Comparison of ENCODE assay signal across 11 mouse cellular contexts in the genomic region with DNA sequence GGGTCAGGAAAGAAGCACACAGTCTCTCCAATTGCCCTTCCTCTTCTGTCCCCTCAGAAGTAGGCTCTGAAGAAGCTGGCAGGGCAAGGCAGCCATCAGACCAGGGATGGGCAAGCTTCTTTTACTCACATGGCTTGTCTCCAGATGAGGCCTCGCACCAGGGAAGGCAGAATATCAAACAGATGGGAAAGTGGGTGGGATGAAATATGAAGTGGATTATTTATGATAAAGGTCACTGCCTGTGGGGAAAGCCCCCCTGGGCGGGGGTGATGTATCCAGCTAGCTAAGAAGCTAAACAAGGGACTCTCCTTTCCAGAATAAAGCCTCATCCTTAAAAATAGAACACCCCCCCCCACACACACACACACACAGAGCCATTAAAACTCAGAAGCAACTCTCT. TPM values are rescaled to one million over a fixed set of nuclear protein-coding genes. Genes with fewer than 3 reads are reported as not detected.
DNase-seq lines count a peak whose midpoint lies in the region; ATAC-seq and TF ChIP-seq lines count a peak whose summit lies in the region.
"Had no signal": no experiment of that assay in that cellular context is flagged by ENCODE, and none has a peak within 500 bp of the region (broad histone marks: within the 10 kb centered on the region; RNA-seq: fewer than 3 reads in every experiment).

No protein-coding gene starts in this region.

- 51% methylated on average over 2 of the region's 2 CpGs for WGBS in heart, embryonic 10.5 days
- 50% methylated on average over 2 of the region's 2 CpGs for WGBS in lung, postnatal 0 days
- 45% methylated on average over 2 of the region's 2 CpGs for WGBS in neural tube, embryonic 12.5 days

- H3K36me3 ChIP-seq in heart, embryonic 10.5 days, result no peaks in the 10 kb centered on the region
- no peaks in the 10 kb centered on the region for H3K36me3 ChIP-seq in lung, postnatal 0 days (ENCODE audit: insufficient read depth, low read length)
- no peaks in the 10 kb centered on the region for H3K36me3 ChIP-seq in neural tube, embryonic 12.5 days

- TF ChIP-seq CTCF in lung, postnatal 0 days (IDR thresholded peaks at IDR 0.05), result no peak

- ATAC-seq in lung, postnatal 0 days, result peak; percentile 19; the same call in 1 of the 2 replicates
- no peak for ATAC-seq in neural tube, embryonic 12.5 days (ENCODE audit: low FRiP score, low read depth)

- no peaks in the 10 kb centered on the region for H3K9me3 ChIP-seq in heart, embryonic 10.5 days
- H3K9me3 ChIP-seq in lung, postnatal 0 days (ENCODE audit: low read length), result no peaks in the 10 kb centered on the region
- no peaks in the 10 kb centered on the region for H3K9me3 ChIP-seq in neural tube, embryonic 12.5 days

- DNase-seq in heart, embryonic 10.5 days (ENCODE audit: low spot score), result no peak
- no peak for DNase-seq in heart, adult 9 months (ENCODE audit: low spot score in 2 of 2)
- peak; percentile 13 for DNase-seq in lung, postnatal 0 days (ENCODE audit: low spot score)
- DNase-seq in lung, adult 18-20 months, result no peak
- DNase-seq in cerebellum, postnatal 14 days, result peak; percentile 10 to 18
- DNase-seq in spleen, adult 18-20 months, result no peak
- no peak for DNase-seq in layer of hippocampus, postnatal 25 days (ENCODE audit: extremely low spot score in 1 of 2, low spot score in 1 of 2)

- no peak for TF ChIP-seq EP300 in lung, postnatal 0 days (IDR thresholded peaks at IDR 0.05)

- no peak overlapping the region; the same call in 1 of the 2 replicates for H3K4me2 ChIP-seq in lung, postnatal 0 days (replicated peaks; ENCODE audit: low read depth, low read length)
- H3K4me2 ChIP-seq in neural tube, embryonic 12.5 days (replicated peaks), result peak overlapping the region; percentile 56

- H3K9ac ChIP-seq in lung, postnatal 0 days (replicated peaks; ENCODE audit: low read depth), result peak overlapping the region; percentile 24; the same call in 1 of the 2 replicates
- no peak overlapping the region for H3K9ac ChIP-seq in neural tube, embryonic 12.5 days

- H3K4me1 ChIP-seq in heart, embryonic 10.5 days, result peaks cover 22% of the 10 kb centered on the region
- peaks cover 3% of the 10 kb centered on the region; the same call in 1 of the 2 replicates for H3K4me1 ChIP-seq in lung, postnatal 0 days (ENCODE audit: insufficient read depth, low read depth, low read length)
- H3K4me1 ChIP-seq in neural tube, embryonic 12.5 days, result peaks cover 16% of the 10 kb centered on the region; the same call in 1 of the 2 replicates

- peaks cover 84% of the 10 kb centered on the region for H3K27me3 ChIP-seq in heart, embryonic 10.5 days (ENCODE audit: insufficient read depth, poor library complexity, severe bottlenecking)
- H3K27me3 ChIP-seq in lung, postnatal 0 days (replicated peaks; ENCODE audit: insufficient read depth, low read length), result no peaks in the 10 kb centered on the region
- H3K27me3 ChIP-seq in neural tube, embryonic 12.5 days (replicated peaks), result peaks cover 57% of the 10 kb centered on the region

- no peak overlapping the region for H3K27ac ChIP-seq in heart, embryonic 10.5 days
- H3K27ac ChIP-seq in lung, postnatal 0 days (ENCODE audit: low read length), result no peak overlapping the region
- H3K27ac ChIP-seq in neural tube, embryonic 12.5 days, result no peak overlapping the region
- H3K27ac ChIP-seq: macrophage had no signal

- H3K4me3 ChIP-seq in heart, embryonic 10.5 days, result peak overlapping the region; percentile 57
- H3K4me3 ChIP-seq in lung, postnatal 0 days (ENCODE audit: low read depth, low read length), result no peak overlapping the region
- no peak overlapping the region for H3K4me3 ChIP-seq in neural tube, embryonic 12.5 days

RNA-seq across cellular contexts. Expression of a gene that starts 31.7 kb away (rescaled TPM):
- polyA plus RNA-seq in heart, embryonic 10.5 days (2016; fragmentation: Nextera tagmentation; extraction: Ambion mirVana), result 0.23 TPM in 1 of 2 replicates, not detected in the other
- polyA plus RNA-seq in lung, postnatal 0 days (2015; fragmentation: Nextera tagmentation; extraction: Ambion mirVana), result 0.06 and 0.10 TPM in 2 replicates
- not detected in 2 replicates for polyA plus RNA-seq in neural tube, embryonic 12.5 days (2016; fragmentation: Nextera tagmentation; extraction: Ambion mirVana)
- not detected for total RNA-seq in layer of hippocampus, postnatal 25 days (2021)
- total RNA-seq: common myeloid progenitor, adult 5-6 weeks; ES-E14 had no signal
- polyA plus RNA-seq: macrophage had no signal

RNA-seq across cellular contexts. Expression of a gene that starts 47.5 kb away (rescaled TPM):
- polyA plus RNA-seq in heart, embryonic 10.5 days (2016; fragmentation: Nextera tagmentation; extraction: Ambion mirVana), result 0.20 and 0.37 TPM in 2 replicates
- polyA plus RNA-seq in lung, postnatal 0 days (2015; fragmentation: Nextera tagmentation; extraction: Ambion mirVana), result 1.4 and 2.0 TPM in 2 replicates
- polyA plus RNA-seq in neural tube, embryonic 12.5 days (2016; fragmentation: Nextera tagmentation; extraction: Ambion mirVana), result 0.27 and 0.41 TPM in 2 replicates
- total RNA-seq in layer of hippocampus, postnatal 25 days (2021), result under 1 TPM; 0.12 to 0.14 TPM
- total RNA-seq: common myeloid progenitor, adult 5-6 weeks had no signal
- polyA plus RNA-seq: macrophage had no signal

Comparison
In these comparisons a context has a peak if more than half of its experiments do, and no peak if none do; other contexts are left out.
1. DNase-seq: peak in lung, postnatal 0 days (single experiment) and cerebellum, postnatal 14 days (2 of 2); none in heart, embryonic 10.5 days (single experiment), heart, adult 9 months (0 of 2), lung, adult 18-20 months (0 of 2), spleen, adult 18-20 months (0 of 2) and layer of hippocampus, postnatal 25 days (0 of 2).